Mouse (Mus musculus) thymus, postnatal 14 days (tissue): ENCODE data around the gene Trp53bp1.

Experiments
- DNase-seq: peaks from one replicate; pipeline ENCODE4 v3.0.0; 2021

Gene Trp53bp1

GRCm38 (mm10) chr2:121244099-121244498, 27.1 kb downstream of the Trp53bp1 start:
- no peak for DNase-seq

GRCm38 (mm10) chr2:121239426-121239825, 31.8 kb downstream of the Trp53bp1 start:
- no peak for DNase-seq

GRCm38 (mm10) chr2:121235460-121236072, 35.6 kb downstream of the Trp53bp1 start:
- no peak for DNase-seq

- DNase-seq, result no peak
These were observed 43.1 kb downstream of the Trp53bp1 start for GRCm38 (mm10) chr2:121228135-121228534.

GRCm38 (mm10) chr2:121223010-121223409, 48.2 kb downstream of the Trp53bp1 start:
- DNase-seq, result no peak

GRCm38 (mm10) chr2:121219994-121220393, 51.2 kb downstream of the Trp53bp1 start:
- no peak for DNase-seq

GRCm38 (mm10) chr2:121219177-121219576, 52.0 kb downstream of the Trp53bp1 start:
- no peak for DNase-seq

- DNase-seq, result no peak
These were observed 56.7 kb downstream of the Trp53bp1 start for GRCm38 (mm10) chr2:121214491-121214890.

GRCm38 (mm10) chr2:121206541-121206940, 64.7 kb downstream of the Trp53bp1 start:
- no peak for DNase-seq

GRCm38 (mm10) chr2:121204276-121204675, 66.9 kb downstream of the Trp53bp1 start:
- no peak for DNase-seq

- DNase-seq, result no peak
These were observed 75.7 kb downstream of the Trp53bp1 start for GRCm38 (mm10) chr2:121195466-121195865.

GRCm38 (mm10) chr2:121188530-121188929, 82.7 kb downstream of the Trp53bp1 start:
- no peak for DNase-seq

GRCm38 (mm10) chr2:121184142-121184541, 87.1 kb downstream of the Trp53bp1 start:
- no peak for DNase-seq

- DNase-seq, result no peak
These were observed 87.8 kb downstream of the Trp53bp1 start for GRCm38 (mm10) chr2:121183431-121183830.

- DNase-seq, result no peak
These were observed 92.3 kb downstream of the Trp53bp1 start for GRCm38 (mm10) chr2:121178828-121179479.

- DNase-seq, result peak; percentile 95
These were observed 100.0 kb downstream of the Trp53bp1 start, which contains the start of gene Zscan29 for GRCm38 (mm10) chr2:121170980-121171742. Zscan29 (minus strand) TSS chr2:121171125.

- peak; percentile 65 for DNase-seq
These were observed 100.7 kb downstream of the Trp53bp1 start, which contains the start of gene Tubgcp4 for GRCm38 (mm10) chr2:121170481-121170971. Tubgcp4 (plus strand) TSS chr2:121170654.

GRCm38 (mm10) chr2:121169902-121170301, 101.3 kb downstream of the Trp53bp1 start:
- DNase-seq, result peak; percentile 42

- DNase-seq, result no peak
These were observed 102.0 kb downstream of the Trp53bp1 start for GRCm38 (mm10) chr2:121169173-121169572.

GRCm38 (mm10) chr2:121153100-121153499, 118.1 kb downstream of the Trp53bp1 start:
- no peak for DNase-seq

GRCm38 (mm10) chr2:121149679-121150078, 121.5 kb downstream of the Trp53bp1 start:
- no peak for DNase-seq
